Mouse (Mus musculus) E14TG2a.4 (cell line): Measurements from ENCODE around the gene Svop.

Source experiments
- H3K27me3 ChIP-seq: 2 replicates; pipeline ENCODE4 v1.6.1; 2014; ENCODE audit warnings: low read length, control low read depth; ENCODE audit not compliant: insufficient read depth
- H3K36me3 ChIP-seq: 2 replicates; pipeline ENCODE4 v1.6.1; 2014; ENCODE audit warnings: low read length, control low read depth; ENCODE audit not compliant: insufficient read depth
- H3K4me1 ChIP-seq: replicated peaks from 2 replicates; pipeline ENCODE4 v1.6.1; 2014; ENCODE audit warnings: low read depth, low read length, control low read depth
- H3K4me3 ChIP-seq: replicated peaks from 2 replicates; pipeline ENCODE4 v1.5.1; 2014; ENCODE audit warnings: mild to moderate bottlenecking, low read length
- H3K9me3 ChIP-seq: 2 replicates; pipeline ENCODE4 v1.6.1; 2014; ENCODE audit warnings: low read length, control low read depth
- CTCF ChIP-seq: conservative IDR thresholded peaks from 2 replicates; pipeline ENCODE4 v1.5.1; 2014; ENCODE audit warnings: low read length
- NANOG ChIP-seq: IDR thresholded peaks from 2 replicates; pipeline ENCODE4 v1.6.1; 2014; ENCODE audit warnings: borderline replicate concordance, low read length, mixed read lengths
- POU5F1 ChIP-seq: IDR thresholded peaks from 2 replicates; pipeline ENCODE4 v1.6.1; 2014; ENCODE audit warnings: low read length, borderline replicate concordance

The Svop gene

GRCm38 (mm10) chr5:114045134-114045533, 46.2 kb downstream of the Svop start:
- no peaks in the 10 kb centered on the region; the same call in 1 of the 2 replicates for H3K27me3 ChIP-seq
- H3K36me3 ChIP-seq = no peaks in the 10 kb centered on the region
- H3K4me3 ChIP-seq = no peak overlapping the region
- H3K4me1 ChIP-seq = peaks cover 31% of the 10 kb centered on the region
- H3K9me3 ChIP-seq = no peaks in the 10 kb centered on the region
- no peak for TF ChIP-seq POU5F1
- TF ChIP-seq CTCF = peak; percentile 38

GRCm38 (mm10) chr5:114043800-114044199, 47.6 kb downstream of the Svop start:
- Histone ChIP-seq H3K27me3 (no peaks in the 10 kb centered on the region; the same call in 1 of the 2 replicates), H3K4me1 (peaks cover 31% of the 10 kb centered on the region), H3K4me3 (no peak overlapping the region), H3K9me3 (no peaks in the 10 kb centered on the region), H3K36me3 (no peaks in the 10 kb centered on the region)
- TF ChIP-seq NANOG (no peak), CTCF (no peak), POU5F1 (no peak)

GRCm38 (mm10) chr5:114041327-114041930, 49.9 kb downstream of the Svop start:
- H3K4me1 ChIP-seq = peaks cover 28% of the 10 kb centered on the region
- no peaks in the 10 kb centered on the region for H3K9me3 ChIP-seq
- H3K27me3 ChIP-seq = peaks cover 9% of the 10 kb centered on the region; the same call in 1 of the 2 replicates
- no peaks in the 10 kb centered on the region for H3K36me3 ChIP-seq
- no peak overlapping the region for H3K4me3 ChIP-seq
- TF ChIP-seq NANOG (no peak), CTCF (no peak), POU5F1 (no peak)

- Histone ChIP-seq H3K27me3 (peaks cover 9% of the 10 kb centered on the region; the same call in 1 of the 2 replicates), H3K9me3 (no peaks in the 10 kb centered on the region), H3K36me3 (no peaks in the 10 kb centered on the region), H3K4me3 (no peak overlapping the region), H3K4me1 (peaks cover 28% of the 10 kb centered on the region)
- TF ChIP-seq NANOG = no peak
- TF ChIP-seq CTCF = no peak
- TF ChIP-seq POU5F1 = no peak
Observed at GRCm38 (mm10) chr5:114040911-114041310, 50.5 kb downstream of the Svop start.

GRCm38 (mm10) chr5:114040508-114040907, 50.9 kb downstream of the Svop start:
- H3K36me3 ChIP-seq = no peaks in the 10 kb centered on the region
- TF ChIP-seq NANOG (no peak), CTCF (no peak), POU5F1 (no peak)
- H3K4me1 ChIP-seq = peaks cover 28% of the 10 kb centered on the region
- peaks cover 9% of the 10 kb centered on the region; the same call in 1 of the 2 replicates for H3K27me3 ChIP-seq
- H3K9me3 ChIP-seq = no peaks in the 10 kb centered on the region
- no peak overlapping the region for H3K4me3 ChIP-seq

GRCm38 (mm10) chr5:114035111-114035510, 56.3 kb downstream of the Svop start:
- Histone ChIP-seq H3K4me3 (no peak overlapping the region), H3K36me3 (no peaks in the 10 kb centered on the region), H3K4me1 (peaks cover 25% of the 10 kb centered on the region), H3K27me3 (peaks cover 11% of the 10 kb centered on the region; the same call in 1 of the 2 replicates), H3K9me3 (no peaks in the 10 kb centered on the region)
- TF ChIP-seq CTCF (no peak), POU5F1 (no peak), NANOG (no peak)

GRCm38 (mm10) chr5:114034393-114034792, 57.0 kb downstream of the Svop start:
- H3K9me3 ChIP-seq = no peaks in the 10 kb centered on the region
- peaks cover 33% of the 10 kb centered on the region for H3K4me1 ChIP-seq
- no peak for TF ChIP-seq POU5F1
- TF ChIP-seq NANOG = no peak
- no peak for TF ChIP-seq CTCF
- no peaks in the 10 kb centered on the region for H3K36me3 ChIP-seq
- peaks cover 13% of the 10 kb centered on the region; the same call in 1 of the 2 replicates for H3K27me3 ChIP-seq
- H3K4me3 ChIP-seq = no peak overlapping the region

- Histone ChIP-seq H3K4me3 (no peak overlapping the region), H3K27me3 (peaks cover 22% of the 10 kb centered on the region), H3K9me3 (no peaks in the 10 kb centered on the region), H3K36me3 (no peaks in the 10 kb centered on the region), H3K4me1 (peaks cover 47% of the 10 kb centered on the region)
- TF ChIP-seq NANOG = no peak
- TF ChIP-seq CTCF = no peak
- TF ChIP-seq POU5F1 = no peak
Observed at GRCm38 (mm10) chr5:114032161-114032763, 59.1 kb downstream of the Svop start.

- H3K4me1 ChIP-seq = peaks cover 52% of the 10 kb centered on the region
- H3K36me3 ChIP-seq = no peaks in the 10 kb centered on the region
- H3K27me3 ChIP-seq = peaks cover 18% of the 10 kb centered on the region
- H3K9me3 ChIP-seq = no peaks in the 10 kb centered on the region
- H3K4me3 ChIP-seq = no peak overlapping the region
- TF ChIP-seq CTCF (peak; percentile 18; the same call in 1 of the 2 replicates), POU5F1 (no peak)
Observed at GRCm38 (mm10) chr5:114030652-114031051, 60.7 kb downstream of the Svop start.
